Mouse (Mus musculus): ENCODE measurements around the gene Mef2b. TPM values are rescaled to one million over a fixed set of nuclear protein-coding genes. Genes with fewer than 3 reads are reported as not detected.

Mef2b gene
- polyA plus RNA-seq, 1 experiment from 2014 or later = 0.46 TPM

- H3K36me3 ChIP-seq = peaks cover 8% of the 10 kb centered on the region; the same call in 1 of the 2 replicates
- DNase-seq (ENCODE audit: low spot score) = no peak
- H3K4me1 ChIP-seq = peaks cover 37% of the 10 kb centered on the region
- peaks cover 9% of the 10 kb centered on the region for H3K27me3 ChIP-seq (ENCODE audit: low read depth, poor library complexity, severe bottlenecking)
- H3K9me3 ChIP-seq (replicated peaks) = no peaks in the 10 kb centered on the region
- H3K27ac ChIP-seq (replicated peaks) = no peak overlapping the region
- H3K4me3 ChIP-seq = no peak overlapping the region
- 89% methylated on average over 3 of the region's 3 CpGs for WGBS
Observed at GRCm38 (mm10) chr8:70170748-70171147, 31.2 kb downstream of the Mef2b start.

DNA sequence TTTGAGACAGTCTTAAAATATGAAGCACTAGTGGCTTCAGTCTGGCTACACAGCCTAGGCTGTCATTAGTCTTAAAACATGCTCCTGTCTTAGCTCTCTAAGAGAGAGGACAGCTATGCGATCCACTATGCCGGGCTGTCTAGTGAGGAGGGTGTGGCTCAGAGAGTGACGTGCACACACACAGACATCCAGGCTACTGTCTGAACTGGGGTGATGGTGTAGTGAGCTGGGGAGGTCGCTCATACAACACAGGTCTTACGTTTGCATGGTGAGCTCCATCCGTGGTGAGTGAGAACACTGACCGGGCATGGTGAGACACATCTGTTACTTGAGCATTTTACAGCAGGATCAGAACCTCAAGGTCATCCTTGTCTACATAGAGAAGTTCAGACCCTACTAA is 31.7 kb downstream of the Mef2b start:
- 87% methylated on average over 7 of the region's 7 CpGs for WGBS
- Histone ChIP-seq H3K27me3 (ENCODE audit: low read depth, poor library complexity, severe bottlenecking) (peaks cover 4% of the 10 kb centered on the region), H3K4me1 (peaks cover 33% of the 10 kb centered on the region), H3K4me3 (0 out of 2 replicates have a peak overlapping the region, but pooled peaks have one; percentile 80), H3K9me3 (replicated peaks) (no peaks in the 10 kb centered on the region), H3K36me3 (peaks cover 9% of the 10 kb centered on the region; the same call in 1 of the 2 replicates), H3K27ac (replicated peaks) (peak overlapping the region; percentile 86)
- DNase-seq (ENCODE audit: low spot score) = no peak

DNA sequence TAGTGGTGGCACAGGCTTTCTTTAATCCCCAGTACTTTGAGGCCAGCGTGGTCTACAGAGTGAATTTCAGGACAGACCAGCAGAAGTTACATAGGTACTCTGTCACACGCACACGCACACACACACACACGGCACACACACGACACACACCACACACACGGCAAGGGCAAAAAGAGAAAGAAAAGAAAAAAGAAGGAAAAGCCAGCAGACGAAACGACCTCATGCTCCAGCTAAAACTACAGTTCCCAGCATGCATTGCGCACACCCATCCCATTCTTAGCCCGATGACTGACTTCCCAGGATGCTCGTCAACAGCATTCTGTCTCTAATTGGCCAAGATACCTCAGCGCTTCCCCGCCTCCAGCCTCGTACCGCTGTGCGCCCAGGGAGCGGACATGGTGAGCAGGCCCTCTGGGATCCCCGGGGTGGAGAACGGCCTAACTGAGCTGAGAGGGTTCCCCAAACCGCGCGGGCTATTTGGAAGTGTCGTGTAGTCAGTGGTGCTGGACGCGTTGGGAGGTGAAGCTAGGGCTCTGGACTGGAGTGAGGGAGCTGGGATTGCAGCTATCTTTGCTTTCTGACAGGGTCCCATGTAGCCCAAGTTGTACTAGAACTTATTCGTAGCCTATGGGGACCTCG is 32.7 kb downstream of the Mef2b start, which contains the start of gene Tmem161a:
TSS of gene Tmem161a (plus strand) at position 314 of the 639 bp plus-strand sequence.
- peak; percentile 89 for DNase-seq (ENCODE audit: low spot score)
- peaks cover 19% of the 10 kb centered on the region for H3K36me3 ChIP-seq
- no peaks in the 10 kb centered on the region; the same call in 1 of the 2 replicates for H3K27me3 ChIP-seq (ENCODE audit: low read depth, poor library complexity, severe bottlenecking)
- WGBS = 3% methylated on average over 27 of the region's 27 CpGs
- H3K4me3 ChIP-seq = peak within 1 kb of the TSS; percentile 80
- peaks cover 25% of the 10 kb centered on the region for H3K4me1 ChIP-seq
- H3K9me3 ChIP-seq (replicated peaks) = no peaks in the 10 kb centered on the region
- H3K27ac ChIP-seq (replicated peaks) = peak within 1 kb of the TSS; percentile 86

DNA sequence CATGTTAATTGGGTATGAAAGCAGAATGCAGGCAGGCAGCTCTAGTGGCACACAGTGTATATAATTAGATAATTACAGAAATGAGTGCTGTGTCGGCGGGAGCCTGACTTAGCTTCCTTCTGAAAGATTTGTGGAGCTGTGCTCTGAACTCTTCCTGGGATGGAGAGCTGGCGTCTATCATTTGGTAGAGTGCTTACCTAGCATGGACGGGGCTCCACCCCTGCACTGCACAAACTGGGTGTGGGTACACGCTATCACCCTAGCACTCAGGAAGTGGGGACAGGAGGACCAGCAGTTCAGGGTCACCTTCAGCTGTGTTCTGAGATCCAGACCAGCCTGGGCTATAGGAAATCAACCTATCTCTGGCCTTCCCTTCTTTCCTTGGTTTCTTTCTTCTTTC is 33.8 kb downstream of the Mef2b start:
- 86% methylated on average over 5 of the region's 5 CpGs for WGBS
- Histone ChIP-seq H3K36me3 (peaks cover 28% of the 10 kb centered on the region), H3K4me1 (peaks cover 25% of the 10 kb centered on the region)

GRCm38 (mm10) chr8:70174079-70174478 is 34.6 kb downstream of the Mef2b start:
- Histone ChIP-seq H3K27ac (replicated peaks) (no peak overlapping the region), H3K4me1 (peaks cover 25% of the 10 kb centered on the region), H3K27me3 (ENCODE audit: low read depth, poor library complexity, severe bottlenecking) (no peaks in the 10 kb centered on the region), H3K36me3 (peaks cover 35% of the 10 kb centered on the region), H3K4me3 (no peak overlapping the region), H3K9me3 (replicated peaks) (no peaks in the 10 kb centered on the region)
- WGBS = 96% methylated on average over 7 of the region's 7 CpGs
- no peak for DNase-seq (ENCODE audit: low spot score)

More for the DNA sequence above, 33.8 kb downstream of the Mef2b start:
- Histone ChIP-seq H3K9me3 (replicated peaks) (no peaks in the 10 kb centered on the region), H3K27me3 (ENCODE audit: low read depth, poor library complexity, severe bottlenecking) (no peaks in the 10 kb centered on the region), H3K27ac (replicated peaks) (no peak overlapping the region), H3K4me3 (peak overlapping the region; percentile 80; the same call in 1 of the 2 replicates)
- no peak for DNase-seq (ENCODE audit: low spot score)

DNA sequence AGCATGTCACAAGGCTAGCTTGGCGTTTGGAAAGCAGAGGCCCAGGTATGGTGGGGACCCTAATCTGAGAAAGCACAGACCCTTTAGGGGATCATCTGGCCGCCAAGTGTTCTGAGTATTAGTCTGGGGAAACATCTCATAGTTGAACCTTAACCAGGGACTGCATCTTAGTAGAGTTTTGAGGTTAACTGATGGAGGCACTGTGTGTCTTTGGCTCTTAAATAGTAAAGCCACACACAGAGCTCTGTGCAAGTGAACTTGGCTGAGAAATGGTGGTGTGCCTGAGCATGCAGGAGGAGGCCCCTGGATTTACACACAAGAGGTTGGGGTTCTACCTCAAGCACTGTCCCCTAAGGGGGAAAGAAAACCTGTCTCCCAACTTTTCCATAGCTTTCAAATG is 38.7 kb downstream of the Mef2b start:
- H3K9me3 ChIP-seq (replicated peaks) = no peaks in the 10 kb centered on the region
- no peak for DNase-seq (ENCODE audit: low spot score)
- H3K27me3 ChIP-seq (ENCODE audit: low read depth, poor library complexity, severe bottlenecking) = no peaks in the 10 kb centered on the region
- peaks cover 11% of the 10 kb centered on the region for H3K4me1 ChIP-seq
- no peak overlapping the region for H3K27ac ChIP-seq (replicated peaks)
- no peak overlapping the region for H3K4me3 ChIP-seq
- 93% methylated on average over 2 of the region's 2 CpGs for WGBS
- peaks cover 69% of the 10 kb centered on the region for H3K36me3 ChIP-seq

GRCm38 (mm10) chr8:70179082-70179481 is 39.6 kb downstream of the Mef2b start:
- Histone ChIP-seq H3K36me3 (peaks cover 70% of the 10 kb centered on the region), H3K27ac (replicated peaks) (no peak overlapping the region), H3K27me3 (ENCODE audit: low read depth, poor library complexity, severe bottlenecking) (no peaks in the 10 kb centered on the region), H3K4me1 (peaks cover 6% of the 10 kb centered on the region), H3K4me3 (no peak overlapping the region), H3K9me3 (replicated peaks) (no peaks in the 10 kb centered on the region)
- 97% methylated on average over 4 of the region's 4 CpGs for WGBS
- no peak for DNase-seq (ENCODE audit: low spot score)

DNA sequence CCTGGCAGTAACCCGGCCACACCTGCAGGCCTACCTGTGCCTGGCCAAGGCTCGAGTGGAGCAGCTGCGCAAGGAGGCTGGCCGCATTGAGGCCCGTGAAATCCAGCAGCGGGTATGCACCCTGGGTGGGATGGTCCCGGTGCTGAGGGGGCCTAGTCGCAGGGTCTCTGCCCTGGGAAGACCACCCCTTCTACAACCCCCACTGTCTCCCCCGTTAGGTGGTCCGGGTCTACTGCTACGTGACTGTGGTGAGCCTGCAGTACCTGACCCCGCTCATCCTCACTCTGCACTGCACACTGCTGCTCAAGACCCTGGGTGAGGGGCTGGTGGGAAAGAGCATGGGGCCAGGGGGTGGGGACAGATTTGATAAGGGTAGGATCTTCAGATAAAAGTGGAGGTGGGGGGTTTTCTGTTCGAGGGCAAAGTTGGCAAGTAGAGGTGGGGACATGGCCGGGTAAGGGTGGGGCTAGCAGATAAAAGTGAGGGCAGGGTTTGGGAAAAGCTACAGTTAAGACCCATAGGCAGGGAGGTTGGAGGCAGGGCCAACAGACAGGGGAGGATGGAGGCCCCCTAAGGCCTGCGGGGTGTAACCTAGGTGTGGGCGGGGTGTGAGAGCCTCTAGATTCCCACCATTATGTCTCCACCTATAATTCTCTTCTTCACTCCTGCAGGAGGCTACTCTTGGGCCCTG is 41.8 kb downstream of the Mef2b start:
- Histone ChIP-seq H3K4me3 (no peak overlapping the region), H3K4me1 (peaks cover 2% of the 10 kb centered on the region; the same call in 1 of the 2 replicates), H3K36me3 (peaks cover 60% of the 10 kb centered on the region), H3K27me3 (ENCODE audit: low read depth, poor library complexity, severe bottlenecking) (no peaks in the 10 kb centered on the region), H3K27ac (replicated peaks) (no peak overlapping the region), H3K9me3 (replicated peaks) (no peaks in the 10 kb centered on the region)
- 85% methylated on average over 16 of the region's 16 CpGs for WGBS
- DNase-seq (ENCODE audit: low spot score) = no peak

- no peak overlapping the region for H3K4me3 ChIP-seq
- peaks cover 55% of the 10 kb centered on the region for H3K36me3 ChIP-seq
- no peaks in the 10 kb centered on the region for H3K27me3 ChIP-seq (ENCODE audit: low read depth, poor library complexity, severe bottlenecking)
- DNase-seq (ENCODE audit: low spot score) = no peak
- peaks cover 2% of the 10 kb centered on the region; the same call in 1 of the 2 replicates for H3K4me1 ChIP-seq
- H3K9me3 ChIP-seq (replicated peaks) = no peaks in the 10 kb centered on the region
- no peak overlapping the region for H3K27ac ChIP-seq (replicated peaks)
- 80% methylated on average over 2 of the region's 2 CpGs for WGBS
Observed at GRCm38 (mm10) chr8:70181903-70182252, 42.4 kb downstream of the Mef2b start.

GRCm38 (mm10) chr8:70183194-70183593 is 43.7 kb downstream of the Mef2b start:
- H3K4me1 ChIP-seq = peaks cover 2% of the 10 kb centered on the region; the same call in 1 of the 2 replicates
- no peaks in the 10 kb centered on the region for H3K9me3 ChIP-seq (replicated peaks)
- no peaks in the 10 kb centered on the region for H3K27me3 ChIP-seq (ENCODE audit: low read depth, poor library complexity, severe bottlenecking)
- no peak overlapping the region for H3K27ac ChIP-seq (replicated peaks)
- H3K4me3 ChIP-seq = no peak overlapping the region
- 87% methylated on average over 4 of the region's 4 CpGs for WGBS
- peaks cover 44% of the 10 kb centered on the region for H3K36me3 ChIP-seq
- no peak for DNase-seq (ENCODE audit: low spot score)

- 69% methylated on average over 7 of the region's 7 CpGs for WGBS
- Histone ChIP-seq H3K4me1 (peaks cover 17% of the 10 kb centered on the region), H3K27me3 (ENCODE audit: low read depth, poor library complexity, severe bottlenecking) (no peaks in the 10 kb centered on the region), H3K9me3 (replicated peaks) (no peaks in the 10 kb centered on the region), H3K4me3 (no peak overlapping the region), H3K36me3 (no peaks in the 10 kb centered on the region), H3K27ac (replicated peaks) (no peak overlapping the region)
- DNase-seq (ENCODE audit: low spot score) = no peak
Observed at GRCm38 (mm10) chr8:70188707-70189106, 49.2 kb downstream of the Mef2b start.

- DNase-seq (ENCODE audit: low spot score) = no peak
- WGBS = 74% methylated on average over 5 of the region's 5 CpGs
- Histone ChIP-seq H3K36me3 (no peaks in the 10 kb centered on the region), H3K27me3 (ENCODE audit: low read depth, poor library complexity, severe bottlenecking) (no peaks in the 10 kb centered on the region), H3K4me3 (no peak overlapping the region), H3K4me1 (peaks cover 23% of the 10 kb centered on the region), H3K27ac (replicated peaks) (no peak overlapping the region), H3K9me3 (replicated peaks) (no peaks in the 10 kb centered on the region)
Observed at GRCm38 (mm10) chr8:70193238-70193637, 53.7 kb downstream of the Mef2b start.

DNA sequence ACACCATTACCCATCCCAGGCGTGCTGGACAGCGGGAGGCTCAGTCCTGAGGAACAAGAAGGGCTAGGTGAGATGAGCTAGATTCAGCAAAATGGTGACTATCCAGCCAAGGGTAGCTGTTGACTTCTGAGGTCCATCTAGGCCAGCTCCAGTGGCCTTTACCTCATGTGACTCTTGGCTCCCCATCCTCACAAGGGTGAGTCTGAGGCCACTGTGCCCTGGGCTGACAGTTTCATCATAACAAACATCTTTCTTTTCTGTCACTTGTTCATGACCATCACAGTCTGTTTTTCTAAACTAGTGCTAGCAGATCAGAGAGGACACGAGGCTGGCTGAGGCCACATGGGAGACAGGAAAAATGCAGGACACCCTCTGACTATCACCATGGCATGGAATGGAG is 54.7 kb downstream of the Mef2b start:
- H3K9me3 ChIP-seq (replicated peaks) = no peaks in the 10 kb centered on the region
- no peak for DNase-seq (ENCODE audit: low spot score)
- H3K27me3 ChIP-seq (ENCODE audit: low read depth, poor library complexity, severe bottlenecking) = no peaks in the 10 kb centered on the region
- H3K4me3 ChIP-seq = no peak overlapping the region
- no peaks in the 10 kb centered on the region for H3K36me3 ChIP-seq
- H3K27ac ChIP-seq (replicated peaks) = no peak overlapping the region
- H3K4me1 ChIP-seq = peaks cover 23% of the 10 kb centered on the region
- 86% methylated on average over 3 of the region's 3 CpGs for WGBS
